Mouse (Mus musculus): ENCODE data around the gene Cacna1i.

DNA sequence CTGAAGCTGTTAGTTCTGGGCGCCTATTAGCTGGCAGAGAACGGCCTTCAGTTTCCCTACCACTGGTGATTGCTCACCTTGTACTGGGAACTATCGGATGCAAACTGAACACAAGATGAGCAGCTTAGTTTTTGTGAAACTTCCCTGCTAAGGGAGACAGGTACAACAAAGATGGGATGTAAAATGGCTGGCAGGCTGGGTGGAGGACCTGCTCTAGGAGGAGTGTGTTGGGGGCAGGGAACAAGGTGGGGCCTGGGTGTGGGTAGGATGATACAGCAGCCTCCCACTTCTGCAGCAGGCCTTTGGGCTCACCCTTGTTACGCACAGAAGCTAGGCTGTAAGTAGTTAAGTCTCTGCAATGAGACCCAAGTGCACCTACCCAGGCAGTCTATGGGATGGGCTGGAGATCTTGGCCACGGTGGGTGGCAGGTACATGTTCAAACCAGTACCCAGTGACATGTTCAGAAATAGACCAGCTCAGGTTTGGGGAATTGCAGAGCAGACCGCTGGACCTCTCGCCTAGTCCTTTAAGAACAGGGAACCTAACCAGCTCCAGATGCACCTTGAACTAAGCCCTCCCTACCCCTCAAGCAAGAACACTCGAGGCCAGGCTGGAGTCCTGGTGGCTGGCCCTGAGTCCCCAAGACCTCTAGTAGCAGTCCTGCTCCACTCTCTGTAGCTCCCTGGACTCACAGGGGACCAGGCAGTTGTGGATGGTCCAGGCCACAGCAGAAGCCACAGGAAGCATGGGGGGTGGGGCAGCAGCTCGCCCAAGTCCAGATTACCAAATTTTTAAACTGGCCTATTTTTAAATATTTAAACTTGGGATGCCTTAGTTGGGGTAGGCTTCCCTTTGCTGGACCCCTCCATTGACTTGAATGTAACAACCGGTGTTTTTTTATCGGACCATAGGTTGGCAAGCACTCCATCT lies 28.5 kb upstream of the Cacna1i start:
- TF ChIP-seq CTCF (IDR thresholded peaks at IDR 0.05; ENCODE audit: borderline replicate concordance, control insufficient read depth, extremely low read depth, insufficient read depth, low read length, poor library complexity) (no peak), POLR2A (IDR thresholded peaks at IDR 0.05; ENCODE audit: control insufficient read depth, extremely low read depth, insufficient read depth, low read length, poor library complexity) (no peak)
